Mouse (Mus musculus): ENCODE results near the gene As3mt.
"Not testable (repeated sequence)": the region's sequence is repeated elsewhere in the genome, so short reads cannot be mapped to it uniquely, and the experiment has no call there.

As3mt gene

GRCm38 (mm10) chr19:46699011-46699481 is 8.2 kb upstream of the As3mt start:
- no peak for DNase-seq (ENCODE audit: low spot score)

GRCm38 (mm10) chr19:46701156-46701555 is 6.1 kb upstream of the As3mt start:
- DNase-seq (ENCODE audit: low spot score), result no peak

- DNase-seq (ENCODE audit: low spot score), result no peak
These were observed 1.3 kb upstream of the As3mt start for GRCm38 (mm10) chr19:46705779-46706495.

- DNase-seq (ENCODE audit: low spot score), result no peak
These were observed 540 bp upstream of the As3mt start for GRCm38 (mm10) chr19:46706540-46707295.

GRCm38 (mm10) chr19:46710614-46711013 is 3.4 kb downstream of the As3mt start:
- no peak for DNase-seq (ENCODE audit: low spot score)

- DNase-seq (ENCODE audit: low spot score), result no peak
These were observed 7.0 kb downstream of the As3mt start for GRCm38 (mm10) chr19:46714234-46714633.

GRCm38 (mm10) chr19:46715016-46715415 is 7.8 kb downstream of the As3mt start:
- no peak for DNase-seq (ENCODE audit: low spot score)

- DNase-seq (ENCODE audit: low spot score), result no peak
These were observed 10.9 kb downstream of the As3mt start for GRCm38 (mm10) chr19:46718150-46718549.

- DNase-seq (ENCODE audit: low spot score), result no peak
These were observed 17.2 kb downstream of the As3mt start for GRCm38 (mm10) chr19:46724411-46724810.

- DNase-seq (ENCODE audit: low spot score), result no peak
These were observed 18.9 kb downstream of the As3mt start for GRCm38 (mm10) chr19:46726142-46726541.

- DNase-seq (ENCODE audit: low spot score), result no peak
These were observed 20.0 kb downstream of the As3mt start for GRCm38 (mm10) chr19:46727140-46727736.

GRCm38 (mm10) chr19:46727945-46728540 is 20.8 kb downstream of the As3mt start:
- no peak for DNase-seq (ENCODE audit: low spot score)

- no peak for DNase-seq (ENCODE audit: low spot score)
These were observed 21.7 kb downstream of the As3mt start for GRCm38 (mm10) chr19:46728909-46729308.

- DNase-seq (ENCODE audit: low spot score), result no peak
These were observed 24.1 kb downstream of the As3mt start for GRCm38 (mm10) chr19:46731351-46731750.

GRCm38 (mm10) chr19:46732673-46733072 is 25.4 kb downstream of the As3mt start:
- not testable (repeated sequence) for DNase-seq (ENCODE audit: low spot score)

GRCm38 (mm10) chr19:46733626-46734025 is 26.4 kb downstream of the As3mt start:
- DNase-seq (ENCODE audit: low spot score), result no peak

- DNase-seq (ENCODE audit: low spot score), result no peak
These were observed 28.0 kb downstream of the As3mt start for GRCm38 (mm10) chr19:46735241-46735640.

- DNase-seq (ENCODE audit: low spot score), result no peak
These were observed 29.8 kb downstream of the As3mt start for GRCm38 (mm10) chr19:46737106-46737505.

- no peak for DNase-seq (ENCODE audit: low spot score)
These were observed 33.2 kb downstream of the As3mt start for GRCm38 (mm10) chr19:46740341-46741008.

GRCm38 (mm10) chr19:46741574-46741973 is 34.3 kb downstream of the As3mt start:
- no peak for DNase-seq (ENCODE audit: low spot score)

GRCm38 (mm10) chr19:46744681-46745080 is 37.4 kb downstream of the As3mt start:
- DNase-seq (ENCODE audit: low spot score), result no peak

- no peak for DNase-seq (ENCODE audit: low spot score)
These were observed 40.5 kb downstream of the As3mt start for GRCm38 (mm10) chr19:46747799-46748198.

Measured in ovary, postnatal 36 days (tissue).